Mouse (Mus musculus): Measurements from ENCODE around the gene Rab5b. TPM values are rescaled to one million over a fixed set of nuclear protein-coding genes. Genes with fewer than 3 reads are reported as not detected.

Gene Rab5b
- polyA plus RNA-seq (2012; rRNA removed), result 17.2 and 32.2 TPM in 2 replicates

- 1% methylated on average over 39 of the region's 40 CpGs for WGBS
- TF ChIP-seq POLR2A (IDR thresholded peaks at IDR 0.05; ENCODE audit: low read depth, low read length) (peak; percentile 89), CTCF (IDR thresholded peaks at IDR 0.05; ENCODE audit: extremely low read depth, insufficient read length, insufficient replicate concordance, low read depth, low read length) (no peak)
These were observed at the start of gene Rab5b for GRCm38 (mm10) chr10:128695992-128696807. Gene Rab5b (minus strand): TSS chr10:128696264.

DNA sequence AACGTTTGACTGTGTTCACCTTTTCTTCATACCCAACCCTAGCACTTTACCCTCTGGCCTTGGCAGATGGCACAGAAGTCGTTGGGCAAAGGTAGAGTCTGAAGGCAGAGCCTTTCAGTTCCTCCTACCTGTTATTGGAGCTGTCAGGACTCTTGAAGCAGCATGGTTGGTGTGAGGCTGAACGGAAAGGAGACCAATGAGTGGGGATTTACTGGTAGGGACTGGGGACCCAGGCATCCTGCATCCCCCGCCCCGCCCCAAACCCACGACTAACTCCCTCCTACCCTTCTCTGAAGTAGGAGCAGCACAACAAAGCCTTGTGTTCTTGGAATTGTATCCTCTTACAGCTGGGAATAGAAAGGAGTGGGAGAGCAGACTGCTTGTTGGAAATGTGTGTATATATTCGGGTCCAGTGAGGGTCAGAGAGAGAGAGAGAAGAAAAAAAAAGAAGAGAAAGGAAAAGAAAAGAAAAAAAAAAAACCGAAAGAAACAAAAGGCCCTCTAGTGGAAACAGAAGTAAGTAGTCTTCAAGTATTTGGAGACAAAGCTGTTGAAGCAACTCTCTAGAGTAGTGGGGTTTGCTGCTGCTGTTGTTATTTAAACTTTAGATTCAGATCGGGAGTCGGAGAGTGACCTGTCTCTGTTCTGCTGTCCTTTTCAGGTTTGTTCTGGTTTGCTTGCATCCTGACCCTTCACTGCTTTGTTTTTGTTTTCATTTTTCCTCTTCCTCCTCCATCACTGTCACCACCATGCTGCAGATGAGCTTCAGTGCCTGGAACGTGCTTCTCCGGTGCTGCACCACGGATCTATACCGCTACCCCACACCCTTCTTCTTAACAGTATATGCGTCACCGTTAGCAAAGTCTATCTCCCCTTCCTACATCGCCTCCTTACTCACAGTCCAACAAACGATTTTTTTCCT is 48.9 kb upstream of the Rab5b start, which contains the start of gene Dgka:
TSS of gene Dgka (minus strand) at position 176 of the 922 bp plus-strand sequence.
- Histone ChIP-seq H3K4me1 (ENCODE audit: control insufficient read depth, insufficient read depth, insufficient read length, low read length) (peaks cover 10% of the 10 kb centered on the region), H3K36me3 (ENCODE audit: control insufficient read depth, insufficient read depth, low read length) (no peaks in the 10 kb centered on the region), H3K27ac (ENCODE audit: insufficient read depth, low read depth, low read length) (peak within 1 kb of the TSS; percentile 97), H3K4me3 (ENCODE audit: low read depth, low read length) (peak within 1 kb of the TSS; percentile 97), H3K27me3 (ENCODE audit: control insufficient read depth, insufficient read depth, low read length) (no peaks in the 10 kb centered on the region)
- 13% methylated on average over 18 of the region's 18 CpGs for WGBS
- TF ChIP-seq CTCF (IDR thresholded peaks at IDR 0.05; ENCODE audit: extremely low read depth, insufficient read length, insufficient replicate concordance, low read depth, low read length) (no peak; the same call in 1 of the 2 replicates), POLR2A (IDR thresholded peaks at IDR 0.05; ENCODE audit: low read depth, low read length) (peak; percentile 49; the same call in 1 of the 2 replicates)

More at GRCm38 (mm10) chr10:128695992-128696807, at the start of gene Rab5b:
- peak within 1 kb of the TSS; percentile 78 for H3K27ac ChIP-seq (ENCODE audit: insufficient read depth, low read depth, low read length)
- H3K4me1 ChIP-seq (ENCODE audit: control insufficient read depth, insufficient read depth, insufficient read length, low read length), result peaks cover 7% of the 10 kb centered on the region; the same call in 1 of the 2 replicates
- H3K4me3 ChIP-seq (ENCODE audit: low read depth, low read length), result peak within 1 kb of the TSS; percentile 92
- no peaks in the 10 kb centered on the region for H3K27me3 ChIP-seq (ENCODE audit: control insufficient read depth, insufficient read depth, low read length)
- H3K36me3 ChIP-seq (ENCODE audit: control insufficient read depth, insufficient read depth, low read length), result 0 out of 2 replicates have a peak, but pooled peaks cover 1% of the 10 kb centered on the region

DNA sequence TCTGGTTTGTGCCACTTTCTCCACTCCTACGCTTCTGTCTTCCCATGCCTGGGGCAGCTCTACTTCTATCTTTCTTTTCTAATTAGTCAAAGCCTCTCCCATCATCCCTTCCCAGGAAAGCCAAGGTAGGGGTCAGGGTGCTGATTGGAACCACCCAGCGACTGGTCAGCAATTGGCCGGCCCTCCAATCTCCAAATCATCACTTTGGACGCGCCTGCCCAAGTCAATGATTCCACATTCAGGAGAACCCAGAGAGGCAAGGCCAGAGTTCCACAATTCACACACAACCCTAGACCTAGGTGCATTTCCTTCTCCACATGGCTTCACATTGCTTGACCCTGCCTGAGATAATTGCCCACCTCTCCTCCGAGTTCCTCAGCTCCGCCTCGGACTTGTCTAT is 48.1 kb upstream of the Rab5b start:
- Histone ChIP-seq H3K27ac (ENCODE audit: insufficient read depth, low read depth, low read length) (peak overlapping the region; percentile 97), H3K4me1 (ENCODE audit: control insufficient read depth, insufficient read depth, insufficient read length, low read length) (peaks cover 10% of the 10 kb centered on the region), H3K27me3 (ENCODE audit: control insufficient read depth, insufficient read depth, low read length) (no peaks in the 10 kb centered on the region), H3K36me3 (ENCODE audit: control insufficient read depth, insufficient read depth, low read length) (0 out of 2 replicates have a peak, but pooled peaks cover 1% of the 10 kb centered on the region), H3K4me3 (ENCODE audit: low read depth, low read length) (peak overlapping the region; percentile 97)
- WGBS, result 7% methylated on average over 8 of the region's 8 CpGs
- TF ChIP-seq POLR2A (IDR thresholded peaks at IDR 0.05; ENCODE audit: low read depth, low read length) (no peak; the same call in 1 of the 2 replicates), CTCF (IDR thresholded peaks at IDR 0.05; ENCODE audit: extremely low read depth, insufficient read length, insufficient replicate concordance, low read depth, low read length) (no peak)

- TF ChIP-seq POLR2A (IDR thresholded peaks at IDR 0.05; ENCODE audit: low read depth, low read length), result no peak; the same call in 1 of the 2 replicates
- no peak for TF ChIP-seq CTCF (IDR thresholded peaks at IDR 0.05; ENCODE audit: extremely low read depth, insufficient read length, insufficient replicate concordance, low read depth, low read length)
- Histone ChIP-seq H3K27ac (ENCODE audit: insufficient read depth, low read depth, low read length) (peak overlapping the region; percentile 97), H3K36me3 (ENCODE audit: control insufficient read depth, insufficient read depth, low read length) (0 out of 2 replicates have a peak, but pooled peaks cover 1% of the 10 kb centered on the region), H3K4me1 (ENCODE audit: control insufficient read depth, insufficient read depth, insufficient read length, low read length) (peaks cover 10% of the 10 kb centered on the region), H3K27me3 (ENCODE audit: control insufficient read depth, insufficient read depth, low read length) (no peaks in the 10 kb centered on the region), H3K4me3 (ENCODE audit: low read depth, low read length) (peak overlapping the region; percentile 97)
- WGBS, result under 1% methylated on average over 37 of the region's 37 CpGs
These were observed 47.7 kb upstream of the Rab5b start for GRCm38 (mm10) chr10:128743791-128744191.

DNA sequence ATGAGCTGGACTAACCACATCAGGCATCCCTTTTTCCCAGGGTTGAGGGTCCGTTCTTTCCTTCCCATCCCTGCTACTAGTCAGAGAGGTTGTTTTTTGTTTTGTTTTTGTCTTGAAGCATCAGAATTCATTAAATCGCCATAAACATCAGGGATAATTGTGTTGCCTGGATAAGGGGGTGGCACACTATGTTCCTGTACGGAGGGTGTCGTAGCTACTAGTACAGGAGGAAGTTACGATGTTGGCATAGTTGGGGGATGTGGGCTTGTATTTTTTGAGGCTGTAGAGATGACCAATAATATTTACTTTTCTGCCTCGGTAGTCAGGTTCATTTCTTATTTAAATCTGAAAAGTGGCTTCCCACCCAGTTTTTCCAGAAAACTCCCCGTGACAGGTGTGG is 47.2 kb upstream of the Rab5b start:
- TF ChIP-seq CTCF (IDR thresholded peaks at IDR 0.05; ENCODE audit: extremely low read depth, insufficient read length, insufficient replicate concordance, low read depth, low read length), result no peak
- TF ChIP-seq POLR2A (IDR thresholded peaks at IDR 0.05; ENCODE audit: low read depth, low read length), result no peak
- peak overlapping the region; percentile 97 for H3K4me3 ChIP-seq (ENCODE audit: low read depth, low read length)
- peak overlapping the region; percentile 97 for H3K27ac ChIP-seq (ENCODE audit: insufficient read depth, low read depth, low read length)
- H3K36me3 ChIP-seq (ENCODE audit: control insufficient read depth, insufficient read depth, low read length), result peaks cover 5% of the 10 kb centered on the region; the same call in 1 of the 2 replicates
- peaks cover 10% of the 10 kb centered on the region for H3K4me1 ChIP-seq (ENCODE audit: control insufficient read depth, insufficient read depth, insufficient read length, low read length)
- H3K27me3 ChIP-seq (ENCODE audit: control insufficient read depth, insufficient read depth, low read length), result no peaks in the 10 kb centered on the region
- WGBS, result under 1% methylated on average over 7 of the region's 7 CpGs

DNA sequence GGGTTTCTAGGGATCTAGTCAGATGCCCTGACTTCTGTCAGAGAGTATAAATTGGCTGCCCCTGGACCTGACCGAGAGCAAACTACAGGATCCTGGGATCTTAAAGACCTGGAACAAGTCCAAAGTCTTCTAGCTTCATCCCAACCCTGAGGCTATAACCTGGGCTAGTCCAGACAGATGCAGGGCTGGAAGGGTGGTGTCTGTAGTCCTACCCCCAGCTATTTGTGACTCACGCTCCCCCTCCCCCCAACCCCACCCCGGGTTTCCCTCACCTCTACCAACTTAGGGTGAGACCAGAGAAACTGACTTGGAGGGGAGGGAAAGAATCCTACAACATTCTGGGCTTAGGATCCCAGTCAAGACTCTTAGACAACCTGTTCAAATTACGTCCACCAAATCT is 46.6 kb upstream of the Rab5b start:
- peaks cover 10% of the 10 kb centered on the region for H3K4me1 ChIP-seq (ENCODE audit: control insufficient read depth, insufficient read depth, insufficient read length, low read length)
- peak overlapping the region; percentile 38 for H3K4me3 ChIP-seq (ENCODE audit: low read depth, low read length)
- H3K27me3 ChIP-seq (ENCODE audit: control insufficient read depth, insufficient read depth, low read length), result no peaks in the 10 kb centered on the region
- H3K27ac ChIP-seq (ENCODE audit: insufficient read depth, low read depth, low read length), result peak overlapping the region; percentile 97
- H3K36me3 ChIP-seq (ENCODE audit: control insufficient read depth, insufficient read depth, low read length), result peaks cover 5% of the 10 kb centered on the region; the same call in 1 of the 2 replicates
- TF ChIP-seq POLR2A (IDR thresholded peaks at IDR 0.05; ENCODE audit: low read depth, low read length), result no peak; the same call in 1 of the 2 replicates
- TF ChIP-seq CTCF (IDR thresholded peaks at IDR 0.05; ENCODE audit: extremely low read depth, insufficient read length, insufficient replicate concordance, low read depth, low read length), result no peak
- WGBS, result 6% methylated on average over 4 of the region's 4 CpGs

Measured in small intestine, adult 2 months (tissue).